Mouse (Mus musculus) thymus, postnatal 36 days (tissue): ENCODE measurements around the gene B230118H07Rik.
A peak's percentile ranks its signal among the peaks of the same experiment; 100 is the strongest.
"Not testable (repeated sequence)": the region's sequence is repeated elsewhere in the genome, so short reads cannot be mapped to it uniquely, and the experiment has no call there.

ENCODE experiments used
- DNase-seq, 2 experiments: peaks; one replicate each; pipeline ENCODE4 v3.0.0; 2022; ENCODE audit warnings: mixed read lengths in 2 of 2

Gene B230118H07Rik

DNA sequence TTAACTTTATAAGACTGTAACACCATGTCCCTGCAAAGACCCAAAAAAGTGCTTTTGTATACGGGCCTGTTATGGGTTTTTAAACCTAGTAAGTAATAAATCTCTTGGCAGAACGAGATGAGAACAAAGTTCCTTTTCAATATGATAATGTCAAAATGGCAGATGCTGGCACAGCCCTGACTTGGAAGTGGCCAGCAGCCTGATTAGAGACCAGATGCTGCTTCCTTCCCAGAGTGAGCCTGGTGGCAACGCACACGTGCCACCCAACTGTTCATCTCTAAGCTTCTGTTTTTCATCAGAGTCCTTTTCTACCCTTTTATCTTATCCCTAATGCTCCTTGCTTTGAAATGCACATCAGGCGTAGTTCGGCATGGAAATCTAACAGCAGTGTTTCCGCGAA, 58.0 kb downstream of the B230118H07Rik start:
- no peak for DNase-seq

GRCm38 (mm10) chr2:101581418-101581817, 67.9 kb downstream of the B230118H07Rik start:
- DNase-seq = peak; percentile 65 to 66

- DNase-seq = no peak
Observed at GRCm38 (mm10) chr2:101580977-101581376, 68.4 kb downstream of the B230118H07Rik start.

GRCm38 (mm10) chr2:101580428-101580827, 68.9 kb downstream of the B230118H07Rik start:
- no peak for DNase-seq

DNA sequence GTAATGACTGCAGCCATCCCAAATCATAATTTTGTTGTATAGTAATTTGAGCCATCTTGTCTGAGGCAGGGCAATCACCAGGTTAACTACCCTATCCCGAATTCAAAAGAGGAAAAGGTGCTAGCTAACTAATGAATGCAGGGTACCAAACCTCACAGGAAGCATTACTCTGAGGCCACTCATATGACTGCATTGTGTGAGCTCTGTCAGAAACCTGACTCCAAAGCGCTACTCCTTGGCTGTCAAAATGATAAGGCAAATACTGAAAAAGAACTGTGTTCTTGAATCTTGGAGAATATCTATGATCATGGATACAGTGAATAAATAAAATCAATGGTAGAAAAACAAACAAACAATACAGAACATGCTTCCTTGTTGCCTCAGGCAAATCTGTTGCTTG, 69.3 kb downstream of the B230118H07Rik start:
- DNase-seq = no peak

DNA sequence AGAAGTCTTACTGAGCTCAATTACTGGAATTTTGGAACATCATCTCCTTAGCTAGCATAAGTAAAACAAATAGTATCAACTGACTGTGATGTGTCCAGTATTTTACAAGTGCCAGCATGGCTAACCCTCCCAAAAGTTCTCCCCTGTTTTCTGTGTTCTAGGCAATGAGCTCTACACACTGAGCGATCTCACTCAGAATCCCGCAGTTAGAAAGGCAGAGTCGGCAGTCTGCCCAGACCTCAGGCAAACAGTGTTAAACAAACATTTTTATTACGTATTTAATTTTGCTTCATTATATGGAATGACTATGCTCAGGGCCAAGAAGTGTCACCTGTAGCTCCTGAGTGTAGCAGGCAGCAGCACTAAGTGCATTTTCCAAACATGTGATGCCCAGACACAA, 72.1 kb downstream of the B230118H07Rik start:
- DNase-seq = no peak

DNA sequence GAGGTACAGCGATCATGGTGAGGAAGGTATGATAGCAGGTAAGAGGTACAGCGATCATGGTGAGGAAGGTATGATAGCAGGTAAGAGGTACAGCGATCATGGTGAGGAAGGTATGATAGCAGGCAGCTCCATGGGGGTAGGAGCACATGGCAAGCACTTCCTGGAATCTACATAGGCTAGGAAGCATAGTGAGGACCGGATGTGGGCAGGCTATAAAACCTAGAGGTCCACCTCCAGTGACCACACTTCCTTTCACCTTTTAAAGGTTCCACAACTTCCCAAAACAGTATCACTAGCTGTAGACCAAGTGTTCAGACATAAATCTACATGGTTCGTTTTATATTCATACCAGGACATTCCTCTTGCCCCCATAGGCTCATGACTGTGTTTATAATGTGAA, 80.1 kb downstream of the B230118H07Rik start:
- peak in 1 of 2 experiments; percentile 1 for DNase-seq

DNA sequence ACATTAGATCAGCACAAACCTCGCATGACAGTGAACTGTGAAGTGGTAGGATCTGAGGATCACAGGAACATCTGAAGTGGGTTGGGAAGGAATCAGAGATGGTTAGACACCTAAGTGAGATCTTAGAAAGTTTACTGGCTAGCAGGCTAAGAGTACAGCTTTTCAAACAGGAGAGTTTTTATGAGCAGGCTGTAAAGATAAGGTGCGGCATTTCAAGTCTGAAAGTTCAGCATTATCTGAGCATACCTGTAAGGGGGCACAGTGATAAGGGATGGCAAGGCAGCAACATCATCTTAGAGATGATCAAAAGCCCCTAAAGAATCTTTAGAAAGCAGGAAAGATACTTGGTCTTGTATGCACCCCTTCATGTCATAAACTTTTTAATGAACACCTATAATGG, 81.8 kb downstream of the B230118H07Rik start:
- no peak for DNase-seq

DNA sequence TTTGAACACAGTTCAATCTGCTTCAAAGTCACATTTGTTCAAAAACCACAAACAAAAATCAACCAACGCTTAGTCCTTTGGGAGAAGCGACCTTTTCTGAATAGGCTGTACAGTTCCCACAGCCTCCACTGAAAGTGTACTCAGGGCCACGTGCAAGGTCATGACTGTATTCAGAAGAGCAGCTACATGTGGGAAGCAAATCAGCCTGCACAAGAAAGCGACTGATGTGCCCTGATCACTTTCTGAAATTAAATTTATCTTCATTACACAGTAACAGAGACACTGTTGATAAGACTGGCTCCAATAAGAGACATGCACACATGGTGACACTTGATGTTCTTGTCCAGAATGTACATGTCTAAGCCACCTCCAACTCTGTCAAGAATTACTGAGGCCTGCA, 85.6 kb downstream of the B230118H07Rik start:
- peak in 1 of 2 experiments; percentile 32 for DNase-seq

- DNase-seq = peak in 1 of 2 experiments; percentile 47
Observed at GRCm38 (mm10) chr2:101563206-101563605, 86.1 kb downstream of the B230118H07Rik start.

DNA sequence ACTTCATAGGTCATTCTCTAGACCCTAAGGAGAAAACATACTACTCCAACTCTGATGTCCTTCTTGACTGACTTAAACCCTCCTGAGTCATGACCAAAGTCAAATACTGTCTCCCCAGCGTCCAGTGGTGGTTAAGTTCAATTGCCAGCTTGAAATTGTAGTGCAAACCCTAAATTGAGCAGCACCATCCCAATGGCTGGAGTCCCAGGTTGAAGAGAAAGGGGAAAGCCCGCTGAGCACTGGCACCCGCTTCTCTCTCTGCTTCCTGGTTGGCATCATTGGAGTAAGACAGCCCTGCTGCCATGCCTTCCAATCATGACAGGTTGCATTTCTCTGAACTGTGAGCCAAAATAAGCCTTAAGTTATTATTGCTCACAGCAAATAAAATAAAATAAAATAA, 89.9 kb downstream of the B230118H07Rik start:
- DNase-seq = no peak

DNA sequence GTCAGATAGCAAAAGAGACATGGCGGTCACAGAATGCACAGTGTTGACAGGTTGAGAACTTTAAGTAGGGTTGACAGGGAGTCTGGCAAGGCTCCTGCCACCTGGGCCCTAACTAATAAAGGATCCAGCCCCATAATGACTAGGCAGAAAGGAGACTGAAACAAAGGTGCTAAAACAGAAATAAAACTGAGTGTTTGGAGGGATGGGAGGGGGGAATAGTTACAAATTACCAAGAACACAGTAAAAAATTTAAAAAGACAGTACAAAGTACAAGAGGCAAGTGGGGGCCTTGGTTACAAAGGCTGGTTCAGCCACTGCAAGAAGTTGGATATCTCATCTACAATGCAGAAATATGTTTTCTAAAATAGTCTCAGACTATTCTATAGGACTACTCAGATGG, 93.4 kb downstream of the B230118H07Rik start:
- DNase-seq = no peak

DNA sequence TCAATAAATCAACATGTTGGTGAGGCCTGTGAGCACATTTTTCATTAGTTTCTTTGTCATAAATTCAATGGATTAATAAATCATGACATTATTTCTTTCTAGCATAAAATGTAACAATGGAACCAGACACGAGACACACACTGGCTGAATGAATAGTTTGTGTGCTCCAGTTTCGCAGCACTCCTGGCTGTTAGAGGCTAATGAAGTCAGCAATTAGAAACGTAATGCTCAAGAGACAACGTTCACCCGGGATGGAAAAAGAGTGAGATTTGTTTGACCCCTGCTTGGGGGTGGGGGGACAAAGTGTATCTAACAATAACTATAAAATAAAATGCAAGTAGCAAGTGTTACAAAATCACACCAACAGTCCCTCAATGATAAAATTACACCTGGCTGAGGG, 95.5 kb downstream of the B230118H07Rik start:
- DNase-seq = no peak

DNA sequence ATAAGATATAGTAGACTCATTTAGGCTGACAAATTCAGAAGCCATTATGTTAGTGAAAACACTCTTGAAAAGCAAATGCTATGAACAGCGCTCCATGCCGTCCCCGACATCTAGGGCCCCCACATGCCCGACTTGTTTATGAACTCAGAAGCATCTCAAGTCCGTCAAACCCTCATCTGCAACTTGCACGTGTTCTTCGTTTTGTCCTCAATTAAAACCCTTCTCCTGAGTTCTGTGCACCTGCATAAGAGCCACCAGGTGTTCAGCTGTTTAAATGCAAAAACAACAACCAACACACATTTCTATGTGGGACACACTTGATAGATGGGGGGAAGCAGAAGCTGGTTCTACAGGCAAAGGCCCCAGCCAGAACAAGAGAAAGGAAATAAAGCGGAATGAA, 97.0 kb downstream of the B230118H07Rik start:
- DNase-seq = peak; percentile 68 to 81

- DNase-seq = peak; percentile 79 to 89
Observed at GRCm38 (mm10) chr2:101551026-101551719, 98.2 kb downstream of the B230118H07Rik start.

- peak in 1 of 2 experiments; percentile 64 for DNase-seq
Observed at GRCm38 (mm10) chr2:101550176-101550575, 99.2 kb downstream of the B230118H07Rik start.

GRCm38 (mm10) chr2:101548866-101549265, 100.5 kb downstream of the B230118H07Rik start:
- no peak for DNase-seq

DNA sequence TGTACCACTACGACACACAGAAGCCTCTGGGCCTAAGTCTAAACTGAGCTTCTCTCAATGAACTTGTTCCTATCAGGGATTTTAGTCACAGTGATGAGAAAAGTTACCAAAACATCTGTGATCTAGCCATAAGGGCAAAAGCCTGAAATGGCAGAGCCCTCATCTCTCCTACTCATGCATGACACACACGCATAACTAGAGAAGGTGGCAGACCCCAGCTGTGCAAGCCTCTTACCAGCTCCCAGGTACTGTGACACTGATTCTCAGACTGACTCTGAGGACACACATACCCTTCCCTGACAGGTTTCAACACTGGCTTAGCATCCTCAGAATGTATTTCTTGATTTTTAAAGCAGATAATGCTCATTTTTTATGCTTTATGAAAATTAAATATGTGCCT, 103.7 kb downstream of the B230118H07Rik start:
- peak in 1 of 2 experiments; percentile 50 for DNase-seq

- peak; percentile 71 to 76 for DNase-seq
Observed at GRCm38 (mm10) chr2:101543704-101544417, 105.5 kb downstream of the B230118H07Rik start.

DNA sequence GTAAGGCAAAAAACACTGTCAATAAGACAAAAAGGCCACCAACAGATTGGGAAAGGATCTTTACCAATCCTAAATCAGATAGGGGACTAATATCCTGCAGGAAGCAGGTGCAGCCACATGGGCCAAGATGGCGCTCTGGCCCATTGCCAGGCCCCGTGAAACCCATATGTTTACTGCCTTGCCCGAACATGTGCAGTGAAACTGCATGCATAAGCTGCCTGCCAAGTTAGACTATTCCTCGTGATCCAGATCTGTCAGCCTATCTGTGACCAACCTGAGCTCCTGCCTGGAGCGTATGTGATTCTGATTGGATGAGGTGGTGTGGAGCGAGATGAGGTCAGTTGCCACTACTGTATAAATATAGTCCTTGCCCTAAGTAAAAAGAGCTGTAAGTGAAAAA, 112.4 kb downstream of the B230118H07Rik start:
- not testable (repeated sequence) for DNase-seq

DNA sequence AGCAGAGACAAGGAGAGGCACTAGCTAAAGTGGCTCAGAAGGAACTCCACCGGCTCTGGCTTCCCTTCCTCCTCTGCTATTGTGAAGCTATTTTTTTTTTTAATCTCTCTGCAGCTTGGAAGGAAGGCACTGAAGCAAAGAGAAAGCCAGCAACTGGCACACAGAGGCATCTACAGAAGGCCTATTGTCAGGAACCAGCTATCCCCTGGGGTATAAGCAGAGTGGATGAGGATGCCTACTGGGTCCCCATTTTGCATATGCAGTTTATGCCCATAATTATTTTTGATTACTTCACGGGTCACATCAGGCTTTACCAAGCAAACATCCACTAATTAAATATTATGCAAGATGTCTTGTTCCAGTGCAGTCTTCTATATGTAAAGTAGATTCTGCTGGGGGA, 115.6 kb downstream of the B230118H07Rik start:
- no peak for DNase-seq

DNA sequence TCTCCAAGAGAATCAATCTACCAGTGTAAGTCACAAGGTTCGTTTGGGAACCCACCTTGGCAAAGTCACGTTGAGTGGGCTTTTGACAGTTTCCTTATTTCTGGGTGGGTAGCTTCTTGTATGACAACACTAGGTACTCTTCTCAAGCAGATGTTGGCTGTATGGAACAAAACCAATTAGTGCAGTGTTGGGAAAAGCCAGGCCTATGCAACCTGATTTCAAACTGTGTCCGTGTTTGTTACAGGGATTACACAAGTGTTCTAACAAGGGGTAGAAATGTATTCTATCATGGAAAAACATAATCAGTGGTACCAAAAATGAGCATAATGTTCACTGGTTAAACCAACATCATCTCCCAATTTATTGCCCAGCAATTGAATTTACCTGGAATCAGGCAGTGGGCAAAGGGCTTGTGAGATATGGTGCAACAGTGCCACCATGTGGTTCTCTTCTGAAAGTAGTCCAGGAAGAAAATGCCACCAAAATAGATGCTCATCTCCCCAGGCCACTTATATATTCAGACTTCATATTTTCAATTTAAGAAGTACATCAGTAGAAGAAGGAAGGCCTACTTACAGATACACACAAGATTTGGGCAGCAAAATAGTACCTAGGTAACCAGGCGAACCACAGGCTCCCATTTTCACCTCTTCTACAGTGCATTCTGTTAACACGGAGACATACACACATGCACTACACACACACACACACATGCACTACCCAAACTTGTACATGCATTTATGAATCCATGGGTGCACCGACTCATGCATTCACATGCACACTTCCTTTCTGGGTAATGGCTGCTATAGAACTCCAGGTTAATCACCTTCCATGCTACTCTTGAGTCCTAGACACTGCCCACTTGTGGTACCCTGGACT, 123.6 kb downstream of the B230118H07Rik start:
- DNase-seq = peak; percentile 38 to 40

DNA sequence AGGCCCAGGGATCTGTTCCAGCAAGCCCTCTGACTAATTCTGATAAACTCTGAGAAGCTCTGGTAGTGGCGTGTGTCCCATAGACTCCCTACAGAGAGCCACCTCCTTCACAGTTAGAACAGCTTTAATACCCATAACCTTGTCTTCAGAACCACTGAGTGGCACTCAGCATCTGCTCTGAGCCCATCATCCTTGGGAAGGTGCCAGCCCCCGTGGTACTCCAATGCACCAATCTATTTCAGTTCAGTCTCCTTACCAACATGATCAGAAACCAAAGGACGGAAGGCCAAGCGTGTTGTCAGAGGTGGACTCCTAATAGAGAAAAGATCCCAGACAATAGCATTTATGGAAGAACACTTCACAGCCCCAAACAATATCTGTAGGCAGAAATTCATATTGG, 124.2 kb downstream of the B230118H07Rik start:
- DNase-seq = no peak
